Mouse (Mus musculus): ENCODE measurements around the gene Lrch1. TPM values are rescaled to one million over a fixed set of nuclear protein-coding genes. Genes with fewer than 3 reads are reported as not detected.

Gene Lrch1
- polyA plus RNA-seq (2017; shearing (Covaris generic)), result 64.1 TPM

GRCm38 (mm10) chr14:74947376-74948013 lies at the start of gene Lrch1:
Lrch1 (minus strand) TSS chr14:74947876.

GRCm38 (mm10) chr14:74732079-74732783 lies 215.4 kb downstream of the Lrch1 start, which contains the start of gene Esd:
Esd (plus strand) TSS chr14:74732297.

Other genes starting within 250 kb of the Lrch1 start
- 93.9 TPM for gene Esd, start 215.6 kb downstream of the Lrch1 start, polyA plus RNA-seq (2017; shearing (Covaris generic))
- 0.17 TPM for gene Rubcnl, start 68.2 kb upstream of the Lrch1 start, polyA plus RNA-seq (2017; shearing (Covaris generic))
- gene Lrrc63, start 183.0 kb upstream of the Lrch1 start, polyA plus RNA-seq (2017; shearing (Covaris generic)), result not detected
- 668 TPM for gene Lcp1, start 183.2 kb upstream of the Lrch1 start, polyA plus RNA-seq (2017; shearing (Covaris generic))